Mouse (Mus musculus): ENCODE results near the gene Gpr182.
A peak's percentile ranks its signal among the peaks of the same experiment; 100 is the strongest.

- peak; percentile 57 for TF ChIP-seq CTCF (IDR thresholded peaks at IDR 0.05; ENCODE audit: control insufficient read depth, insufficient read depth, low read length)
- TF ChIP-seq POLR2A (IDR thresholded peaks at IDR 0.05; ENCODE audit: borderline replicate concordance, control insufficient read depth, low read depth, low read length) = no peak
Measured at GRCm38 (mm10) chr10:127738151-127738882, 13.2 kb downstream of the Gpr182 start.
